Mouse (Mus musculus) 3T3-L1 (cell line): ENCODE data around the gene Vmn1r197.
"Not testable (repeated sequence)": the region's sequence is repeated elsewhere in the genome, so short reads cannot be mapped to it uniquely, and the experiment has no call there.

Experiments used
- DNase-seq: peaks from one replicate; pipeline ENCODE4 v3.0.0-alpha.2; 2015; ENCODE audit warnings: low read depth, low spot score

Gene Vmn1r197

DNA sequence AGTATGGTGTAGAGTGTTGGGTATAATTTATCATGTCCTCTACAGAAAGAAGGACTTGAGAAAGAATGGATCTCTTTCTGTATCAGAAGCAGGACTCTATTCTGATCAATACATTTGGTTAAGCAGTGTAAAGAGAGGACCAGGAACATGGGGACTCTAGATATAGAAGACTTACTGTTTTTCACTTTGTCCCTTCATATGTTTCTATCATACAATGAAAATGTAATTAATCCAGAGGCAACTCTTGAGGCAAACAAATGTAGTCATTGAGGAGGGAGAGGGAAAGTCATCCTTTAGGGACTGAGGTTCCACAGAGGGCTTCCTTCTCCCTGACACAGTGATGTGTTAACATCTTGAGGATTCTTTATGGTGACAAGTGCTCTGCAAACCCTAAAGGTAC, at the start of gene Vmn1r197:
Gene Vmn1r197, plus strand, starts transcription at position 301 of the 400 bp plus-strand sequence.
- no peak for DNase-seq

DNA sequence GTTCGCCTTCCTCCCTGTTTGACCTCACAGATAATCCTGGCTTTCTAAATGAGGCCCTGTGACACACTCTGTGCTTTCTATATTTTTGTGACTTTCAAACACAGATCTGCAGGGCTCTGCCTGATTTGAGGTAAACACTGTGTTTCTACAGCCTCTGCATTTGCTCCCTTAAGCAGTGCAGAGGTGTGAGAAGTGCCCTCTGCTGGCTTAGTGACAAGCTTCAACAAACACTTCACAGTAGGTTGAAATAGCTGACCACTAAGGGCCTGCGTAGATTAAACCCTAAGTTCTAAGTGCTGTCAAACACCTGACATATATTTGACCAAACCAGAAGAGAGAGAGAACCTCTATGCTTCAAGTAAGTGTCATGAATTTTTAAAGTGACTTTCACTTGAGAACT, 39.8 kb upstream of the Vmn1r197 start:
- no peak for DNase-seq

DNA sequence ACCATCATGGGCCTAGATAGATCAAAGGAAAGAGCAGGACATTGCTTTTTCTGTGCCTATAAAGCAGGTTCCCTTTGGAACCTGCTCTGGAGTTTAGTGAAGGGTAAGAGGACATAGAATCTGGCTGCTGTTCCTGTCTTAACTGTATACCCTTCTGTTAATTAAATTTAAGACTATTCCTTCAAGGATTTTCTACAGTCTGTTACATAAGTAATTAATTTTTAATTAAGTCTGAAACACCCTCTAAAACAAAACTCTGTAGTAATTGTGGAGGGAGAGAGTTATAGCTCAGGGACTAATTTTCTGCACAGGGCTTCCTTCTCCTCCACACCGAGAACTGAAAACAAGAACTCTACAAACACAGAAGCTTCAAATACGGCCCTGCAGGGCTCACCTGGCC, 34.8 kb upstream of the Vmn1r197 start, which contains the start of gene Vmn1r196:
Gene Vmn1r196, plus strand, starts transcription at position 301 of the 400 bp plus-strand sequence.
- no peak for DNase-seq

DNA sequence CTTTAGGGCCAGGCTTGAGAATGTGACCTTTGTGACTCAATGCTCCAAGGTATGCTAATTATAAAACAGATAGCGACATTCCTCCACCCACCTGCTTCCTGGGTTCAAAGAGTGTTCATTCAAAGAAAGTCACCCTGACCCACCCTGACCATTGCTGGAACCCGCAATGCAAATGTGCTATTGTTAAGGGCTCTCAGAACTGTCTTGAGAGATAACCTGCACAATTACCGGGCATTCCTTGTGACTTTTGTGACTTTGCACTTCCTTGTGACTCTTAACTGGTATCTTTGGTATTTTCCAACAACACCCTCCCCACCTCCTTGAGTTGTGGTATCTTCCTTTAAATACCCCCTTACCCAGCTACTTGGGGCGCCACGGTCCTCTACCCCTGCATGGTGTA, 16.3 kb upstream of the Vmn1r197 start:
- DNase-seq: not testable (repeated sequence)

DNA sequence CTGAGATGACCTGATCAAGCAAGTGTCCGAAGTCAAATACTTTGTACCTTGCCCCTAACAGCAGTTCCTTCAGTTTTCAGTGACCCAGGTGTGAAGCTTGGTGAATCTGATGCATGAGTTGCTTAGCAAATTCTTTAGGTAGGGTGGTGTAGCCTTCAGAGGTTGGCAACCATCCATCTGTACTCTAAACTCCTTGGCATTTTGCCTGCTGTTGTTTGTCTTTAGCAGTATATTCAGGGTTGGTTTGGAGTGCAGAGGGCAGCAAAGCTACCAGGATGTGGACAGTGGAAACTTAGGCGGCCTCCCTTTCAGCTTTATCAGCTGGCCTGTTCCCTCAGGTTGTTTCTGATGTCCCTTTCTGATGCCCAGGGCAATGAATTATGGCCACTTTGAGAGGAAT, 9.0 kb upstream of the Vmn1r197 start:
- DNase-seq: no peak

DNA sequence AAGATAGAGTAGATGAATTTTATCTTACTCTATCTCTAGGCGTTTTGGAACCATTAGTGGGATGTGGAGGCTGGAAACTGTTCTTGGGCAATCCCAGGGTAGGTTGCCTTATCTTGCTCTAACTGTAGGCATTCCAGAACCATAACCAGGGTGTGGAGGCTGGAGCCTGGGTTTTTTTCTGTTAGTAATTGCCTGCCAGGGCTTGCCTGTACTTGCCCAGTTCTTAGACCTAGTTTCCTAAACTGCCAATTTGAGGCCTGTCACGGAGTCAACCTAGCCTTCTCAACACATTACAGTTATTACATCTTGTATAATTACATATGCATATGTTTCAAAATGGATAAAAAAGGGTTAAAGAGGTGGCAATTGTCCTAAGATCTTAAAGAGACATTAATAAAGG, 7.0 kb upstream of the Vmn1r197 start:
- no peak for DNase-seq

DNA sequence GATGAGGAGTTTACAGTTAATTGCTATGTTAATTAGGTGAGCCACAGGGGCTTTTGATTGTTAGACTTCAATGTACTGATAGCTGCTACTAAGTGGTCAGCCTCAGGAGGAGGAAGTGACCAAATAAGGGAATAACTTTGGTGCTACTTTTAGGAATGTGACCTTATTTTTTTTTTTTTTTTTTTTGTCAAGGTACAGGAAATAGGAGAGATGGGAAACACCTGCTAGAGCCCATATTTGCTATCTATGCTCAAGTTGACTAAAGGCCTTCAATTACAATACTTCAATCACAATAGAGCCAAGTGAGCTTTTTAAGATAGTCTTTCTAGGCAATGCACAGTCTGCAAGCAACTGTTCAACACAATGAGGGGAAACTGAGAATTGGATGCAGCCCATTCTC, 4.3 kb upstream of the Vmn1r197 start:
- no peak for DNase-seq

DNA sequence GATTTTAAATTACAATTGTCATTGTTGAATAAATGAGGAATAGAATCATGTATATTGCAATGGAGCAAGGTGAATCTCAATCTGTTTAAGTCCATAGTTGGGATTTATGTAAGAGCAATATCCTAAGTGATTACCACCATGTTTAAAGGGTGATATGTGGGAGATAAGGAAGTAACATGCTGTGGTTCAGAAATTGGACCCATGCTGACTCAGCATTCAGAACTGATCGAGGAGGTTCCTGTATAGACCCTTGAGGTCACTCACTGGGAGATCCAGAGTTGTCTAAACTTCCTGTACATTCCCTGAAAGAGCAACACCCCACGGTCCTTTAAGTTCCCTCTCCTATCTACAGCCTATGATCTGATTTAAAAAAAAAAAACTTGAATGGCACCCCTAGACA, 8.9 kb downstream of the Vmn1r197 start:
- DNase-seq: no peak

DNA sequence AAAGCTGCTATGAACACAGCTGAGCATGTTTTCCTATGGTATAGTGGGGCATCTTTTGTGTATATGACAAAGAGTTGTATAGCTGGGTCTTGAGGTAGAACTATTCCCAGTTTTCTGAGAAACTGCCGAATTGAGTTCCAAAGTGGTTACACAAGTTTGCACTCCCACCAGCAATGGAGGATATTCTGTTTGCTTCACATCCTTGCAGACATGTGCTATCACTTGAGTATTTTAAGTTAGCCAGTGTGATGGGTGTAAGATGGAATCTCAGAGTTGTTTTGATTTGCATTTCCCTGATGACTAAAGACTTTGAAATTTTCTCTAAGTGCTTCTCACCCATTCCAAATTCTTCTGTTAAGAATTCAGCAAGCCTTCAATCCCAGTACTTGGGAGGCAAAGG, 11.2 kb downstream of the Vmn1r197 start:
- DNase-seq: no peak

DNA sequence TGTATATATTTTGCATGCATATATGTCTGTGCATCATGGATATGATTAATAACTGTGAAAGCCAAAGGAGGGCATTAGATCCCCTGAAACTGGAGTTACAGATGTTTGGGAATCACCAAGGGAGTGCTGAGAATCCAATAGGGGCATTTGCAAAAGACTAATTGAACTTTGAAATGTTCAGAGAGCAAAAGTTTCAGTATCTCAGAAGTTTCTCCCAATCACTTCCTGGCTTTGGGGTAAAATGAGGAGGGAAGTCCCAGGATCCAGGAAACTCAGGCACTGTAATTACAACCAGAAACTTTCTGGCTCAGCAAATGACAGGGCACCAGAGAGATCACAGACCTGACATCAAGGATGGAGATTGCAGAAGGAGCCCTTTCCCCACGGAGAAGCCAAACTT, 25.7 kb downstream of the Vmn1r197 start, which contains the start of gene Vmn1r198:
Gene Vmn1r198, plus strand, starts transcription at position 301 of the 400 bp plus-strand sequence.
- DNase-seq: no peak

DNA sequence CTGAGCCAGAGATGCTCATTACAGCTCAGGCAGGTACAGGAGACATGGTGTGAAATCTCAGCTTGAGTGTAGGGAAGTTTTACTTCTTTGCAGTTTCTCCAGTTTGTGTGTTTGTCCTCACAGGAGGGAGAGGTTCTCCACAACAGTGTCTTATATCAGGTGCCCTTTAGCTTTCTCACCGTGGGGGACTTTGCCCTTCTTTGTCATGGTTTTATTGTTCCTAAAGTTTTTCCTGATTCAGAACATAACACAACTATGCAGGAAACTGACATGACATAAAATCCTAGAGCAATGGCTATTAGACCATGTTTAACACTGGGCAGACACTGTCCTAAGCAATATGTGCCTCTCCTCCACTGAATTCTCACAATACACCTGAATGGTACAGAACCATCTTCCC, 26.4 kb downstream of the Vmn1r197 start:
- no peak for DNase-seq

DNA sequence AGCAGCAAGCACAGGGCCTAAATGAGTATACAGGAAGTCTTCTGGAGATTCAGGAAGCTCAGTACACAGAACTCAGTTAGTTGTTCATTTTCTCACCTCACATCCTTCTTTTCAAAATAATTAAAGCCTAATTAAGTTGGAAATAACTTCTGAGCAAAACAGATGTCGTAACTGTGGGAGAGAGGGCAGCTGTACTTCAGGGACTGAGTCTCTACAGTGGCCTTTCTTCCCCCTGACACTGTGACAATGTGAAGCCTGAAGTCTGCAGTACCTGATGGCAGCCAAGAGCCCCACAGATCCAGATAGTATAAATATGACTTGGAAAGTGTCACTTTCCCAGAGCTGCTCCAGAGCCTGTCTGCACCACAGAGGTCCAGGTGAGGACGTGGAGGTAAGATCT, 55.1 kb downstream of the Vmn1r197 start, which contains the start of gene Vmn1r199:
Gene Vmn1r199, plus strand, starts transcription at position 301 of the 400 bp plus-strand sequence.
- no peak for DNase-seq

DNA sequence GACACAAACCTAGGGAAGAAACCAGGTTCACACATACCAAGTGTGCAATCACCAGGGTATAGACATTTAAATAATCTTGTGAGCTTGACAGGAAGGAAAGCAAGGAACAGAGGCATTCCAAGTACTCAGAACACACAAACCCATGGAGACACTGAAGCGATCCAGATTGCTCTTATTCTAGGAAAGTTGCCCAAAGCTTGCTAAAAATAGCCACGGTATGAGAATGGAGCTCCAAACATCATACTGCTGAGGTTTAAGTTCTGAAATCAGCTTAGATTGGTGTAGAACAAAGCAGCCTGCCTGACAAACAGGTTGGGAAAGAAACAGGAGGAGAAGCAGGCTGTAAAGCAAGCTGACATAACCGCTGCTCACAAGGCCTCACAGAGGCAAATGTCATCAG, 56.7 kb downstream of the Vmn1r197 start:
- DNase-seq: not testable (repeated sequence)
